Mouse (Mus musculus): ENCODE data around the gene Prap1.

Prap1 gene
- long read RNA-seq, experiment 1: 0 reads
- long read RNA-seq, experiment 2: 0 reads

DNA sequence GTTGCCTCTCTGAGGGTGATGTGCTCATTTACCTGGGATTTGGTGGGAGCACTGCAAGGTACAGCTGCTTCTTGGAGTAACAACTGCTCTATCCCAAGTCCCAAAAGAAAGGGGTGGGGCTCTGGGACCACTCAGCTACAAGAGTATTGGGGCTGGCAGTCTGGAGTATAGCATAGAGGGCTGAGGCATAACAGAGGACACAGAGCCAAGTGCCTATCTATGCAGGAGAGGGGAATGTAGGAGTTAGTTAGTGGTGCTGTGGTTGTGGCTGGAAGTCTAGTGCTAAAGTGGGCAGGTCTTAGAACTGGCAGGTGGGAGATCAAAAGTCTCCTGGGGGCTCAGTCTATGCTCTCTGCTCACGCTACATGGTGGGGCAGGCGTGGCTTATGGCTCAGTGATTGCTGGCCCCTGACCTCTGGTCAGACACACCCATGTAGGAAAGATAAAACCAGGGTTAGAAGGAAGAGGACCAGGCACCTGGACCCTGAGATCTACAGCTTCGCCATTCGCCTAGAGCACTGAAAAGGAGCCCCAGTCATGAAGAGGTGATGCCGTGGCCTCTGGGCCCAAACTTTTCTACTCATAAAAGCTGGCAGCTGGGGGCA, at the start of gene Prap1:
Prap1 (plus strand) TSS at position 472 of the 605 bp plus-strand sequence.
- intact Hi-C loops (cut with DNase I): no loop called here

GRCm38 (mm10) chr7:140045546-140045945, 47.6 kb upstream of the Prap1 start:
- intact Hi-C loops (cut with DNase I): no loop called here

DNA sequence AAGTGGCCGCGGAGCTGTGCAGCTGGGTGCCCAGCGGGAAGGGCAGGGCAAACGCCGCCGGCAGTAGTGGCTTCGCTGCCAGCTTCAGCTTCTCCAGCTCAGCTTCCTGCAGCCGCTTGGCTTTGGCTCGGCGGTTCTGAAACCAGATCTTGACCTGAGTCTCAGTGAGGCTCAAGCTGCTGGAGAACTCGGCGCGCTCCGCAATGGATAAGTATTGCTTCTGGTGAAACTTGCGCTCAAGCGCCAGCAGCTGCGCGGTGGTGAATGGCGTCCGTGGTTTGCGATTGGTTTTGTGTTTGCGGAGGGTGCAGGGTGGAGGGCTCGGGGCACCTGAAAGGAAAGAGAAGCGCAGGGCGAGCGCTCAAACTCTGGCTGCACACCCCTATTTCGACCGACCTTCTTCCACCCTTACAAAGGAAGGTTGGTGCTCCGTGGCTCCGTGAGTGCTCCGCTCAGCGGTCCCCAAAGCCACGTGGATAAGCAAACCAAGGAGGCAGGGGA, 45.3 kb upstream of the Prap1 start:
- intact Hi-C loops (cut with DNase I): no loop called here

DNA sequence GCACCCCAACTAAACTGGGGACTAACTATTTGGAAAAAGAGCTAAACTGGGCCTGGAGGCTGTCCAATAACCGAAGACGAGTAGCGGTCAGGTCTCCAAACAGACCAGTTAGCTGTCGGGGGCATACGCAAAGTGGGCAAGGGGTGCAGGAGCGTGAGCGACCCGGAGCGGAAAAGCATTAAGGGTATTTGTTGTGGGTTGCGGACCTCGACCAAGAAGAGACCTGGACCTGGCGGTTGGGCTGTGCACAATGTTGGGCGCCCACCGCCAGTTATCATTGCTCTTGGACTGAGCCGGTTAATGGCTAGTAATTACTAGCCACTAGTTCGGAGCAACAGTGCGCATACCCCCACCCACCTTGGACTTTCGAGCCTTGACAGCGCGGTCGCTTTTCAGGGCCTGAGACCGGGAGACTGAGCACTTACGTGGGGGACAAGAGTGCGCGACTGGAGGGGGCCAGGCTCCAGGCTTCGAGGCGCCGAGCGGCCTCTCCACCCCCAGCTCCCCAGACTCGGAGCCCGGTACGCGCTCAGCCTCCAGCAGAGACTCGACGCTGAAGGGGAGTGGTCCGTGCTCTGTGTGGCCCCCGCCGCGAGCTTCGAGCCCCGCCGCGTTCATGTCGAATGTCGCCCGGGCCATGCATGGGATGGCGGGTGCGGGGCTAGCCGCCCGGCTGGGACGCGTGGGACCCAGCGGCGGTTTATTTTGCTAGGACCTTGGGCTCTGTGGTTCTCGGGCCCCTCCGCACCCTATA, 44.7 kb upstream of the Prap1 start, which contains the start of gene Msx3:
Msx3 (minus strand) TSS at position 729 of the 754 bp plus-strand sequence.
- intact Hi-C loops (cut with DNase I): no loop called here

DNA sequence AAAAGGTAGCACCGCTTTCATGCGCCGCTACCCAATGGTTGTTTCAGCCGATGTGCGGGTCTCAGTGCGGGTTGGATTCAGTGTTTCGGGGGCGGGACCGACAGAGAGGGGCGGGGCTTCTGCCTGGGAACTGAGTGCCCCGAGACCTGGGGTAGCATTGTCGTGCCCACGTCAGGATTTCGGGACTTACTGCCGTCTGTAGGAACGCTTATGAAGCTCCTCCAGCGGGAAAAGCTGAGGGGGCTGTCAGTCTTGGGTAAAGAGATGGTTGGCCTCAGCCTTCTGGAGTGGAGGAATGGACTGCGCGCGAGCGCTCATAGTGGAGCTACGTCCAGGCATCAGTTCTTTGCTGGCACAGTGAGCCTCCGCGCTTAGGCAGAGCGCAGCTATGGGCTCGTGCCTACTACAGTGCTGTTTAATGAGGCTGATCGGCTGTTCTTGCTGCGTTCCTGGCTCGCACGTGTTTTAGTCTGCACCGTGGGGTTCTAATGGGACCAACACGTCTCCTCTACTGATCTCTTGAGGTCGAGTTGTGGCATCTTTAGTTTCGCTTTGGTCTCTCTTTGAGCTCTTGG, 44.0 kb upstream of the Prap1 start:
- intact Hi-C loops (cut with DNase I): no loop called here

- intact Hi-C loops (cut with DNase I): no loop called here
These were observed 39.1 kb upstream of the Prap1 start for GRCm38 (mm10) chr7:140054124-140054523.

GRCm38 (mm10) chr7:140057413-140058407, 35.5 kb upstream of the Prap1 start:
- intact Hi-C loops (cut with DNase I): no loop called here

DNA sequence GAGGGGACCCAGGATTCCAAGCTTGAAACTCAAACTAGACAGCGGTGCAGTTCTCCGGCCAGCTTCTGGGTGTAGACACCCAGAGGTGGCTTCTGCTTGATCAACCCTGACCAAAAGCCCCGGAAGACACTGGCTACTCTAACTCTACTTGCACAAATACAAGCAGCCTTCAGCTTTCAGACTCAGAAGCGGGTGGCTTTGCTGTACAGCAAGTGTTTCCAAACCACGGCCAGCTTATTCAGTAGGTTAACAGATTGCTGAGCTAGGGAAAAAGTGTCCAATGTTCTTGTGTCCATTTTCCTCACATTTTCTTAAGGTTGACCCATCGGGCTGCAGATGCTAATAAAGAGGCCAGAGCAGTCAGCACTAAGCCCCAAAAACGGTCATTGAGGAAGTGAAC, 34.7 kb upstream of the Prap1 start:
- intact Hi-C loops (cut with DNase I): no loop called here

DNA sequence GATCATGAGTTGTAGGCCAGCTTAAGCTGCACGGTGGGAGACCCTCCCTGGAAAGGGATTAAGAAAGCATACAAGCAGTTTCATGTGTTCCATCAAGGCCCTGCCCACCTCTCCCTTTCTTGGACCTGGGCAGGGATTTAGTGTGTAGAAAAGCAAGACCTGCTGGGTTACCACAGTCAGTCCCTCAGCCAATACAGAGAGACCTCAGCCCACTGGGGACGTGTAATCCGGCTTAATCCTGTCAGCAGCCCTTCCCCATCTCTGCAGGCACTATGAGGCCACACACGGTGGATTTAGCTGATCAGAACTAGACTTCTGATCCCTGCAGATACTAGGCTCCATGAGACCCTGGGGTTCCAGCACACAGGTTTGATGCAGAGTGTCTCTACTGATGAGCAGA, 33.6 kb upstream of the Prap1 start:
- intact Hi-C loops (cut with DNase I): no loop called here

GRCm38 (mm10) chr7:140060936-140061831, 32.0 kb upstream of the Prap1 start:
- intact Hi-C loops (cut with DNase I): loop anchor here (5.0 kb wide), 1 partner anchor 154 kb away; no protein-coding TSS in a partner anchor

DNA sequence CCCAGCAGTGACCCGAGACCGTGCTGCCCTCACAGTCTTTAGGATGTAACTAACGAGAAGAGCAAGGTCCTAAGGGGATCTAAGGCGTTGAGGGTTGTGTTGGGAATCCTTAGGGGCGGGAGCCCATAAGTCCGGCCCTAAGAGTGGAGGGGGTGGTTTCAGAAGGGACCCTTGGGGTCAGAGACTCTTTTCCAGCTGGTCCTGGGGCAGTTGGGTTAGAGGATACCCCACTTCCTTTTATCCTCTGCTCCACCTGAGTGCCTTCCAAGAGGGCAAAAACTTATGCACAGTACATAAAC, 31.4 kb upstream of the Prap1 start:
- intact Hi-C loops (cut with DNase I): loop anchor here (2.0 to 5.0 kb wide), 2 partner anchors 93 to 154 kb away; no protein-coding TSS in a partner anchor

GRCm38 (mm10) chr7:140062307-140062706, 30.9 kb upstream of the Prap1 start:
- intact Hi-C loops (cut with DNase I): loop anchor here (2.0 to 5.0 kb wide), 2 partner anchors 94 to 155 kb away; no protein-coding TSS in a partner anchor

- intact Hi-C loops (cut with DNase I): loop anchor here (2.0 to 5.0 kb wide), 2 partner anchors 94 to 156 kb away; no protein-coding TSS in a partner anchor
These were observed 30.1 kb upstream of the Prap1 start for GRCm38 (mm10) chr7:140063092-140063491.

- intact Hi-C loops (cut with DNase I): no loop called here
These were observed 25.8 kb upstream of the Prap1 start for GRCm38 (mm10) chr7:140067397-140067796.

DNA sequence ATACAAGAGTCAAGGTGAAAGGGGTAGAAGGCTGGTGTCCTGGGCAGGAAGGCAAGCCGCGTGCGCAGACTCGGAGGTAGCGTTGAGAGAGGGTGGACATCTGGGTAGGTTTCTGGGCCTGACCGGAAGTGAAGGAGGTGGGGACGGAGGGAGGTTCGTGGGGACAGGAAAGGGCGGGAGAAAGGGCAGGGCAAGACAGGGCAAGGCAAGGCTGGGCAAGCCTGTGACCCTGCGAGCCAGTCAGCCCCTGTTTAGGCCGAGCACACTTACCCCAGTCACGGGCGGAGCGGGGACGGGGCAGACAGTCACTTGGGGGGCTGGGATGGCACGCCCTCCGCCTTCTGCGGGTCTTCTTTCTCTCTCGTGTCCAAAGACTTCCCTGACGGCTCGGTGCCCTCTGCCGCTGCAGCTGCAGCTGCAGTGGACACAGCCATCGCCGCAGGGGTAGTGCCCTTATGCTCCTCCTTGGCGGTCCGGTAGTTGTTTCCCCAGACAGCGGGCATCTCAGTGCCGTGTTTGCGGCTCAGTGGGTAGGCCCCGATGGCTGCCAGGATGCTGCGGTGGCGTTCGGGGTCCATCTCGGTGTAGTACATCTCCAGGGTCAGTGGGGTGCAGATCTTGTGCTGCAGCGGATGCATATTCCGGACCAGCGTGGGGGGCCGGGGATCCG, 23.0 kb upstream of the Prap1 start:
- intact Hi-C loops (cut with DNase I): no loop called here

DNA sequence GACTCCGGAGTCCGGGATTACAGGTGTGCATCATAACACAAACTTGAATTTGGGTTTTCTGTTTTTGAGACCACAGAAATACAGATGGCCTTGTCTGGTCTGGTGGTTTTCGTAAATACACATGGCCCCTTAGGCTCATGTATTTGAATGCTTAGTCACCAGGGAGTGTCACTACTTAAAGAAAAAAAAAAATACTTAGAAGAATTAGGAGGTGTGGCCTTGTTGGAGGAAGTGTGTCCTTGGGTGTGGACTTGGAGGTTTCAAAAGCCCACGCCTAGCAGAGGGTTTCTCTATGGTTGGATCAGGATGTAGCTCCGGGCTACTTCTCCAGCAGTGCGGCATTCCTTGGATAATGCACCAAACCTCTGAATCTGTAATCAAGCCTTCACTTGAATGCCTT, 15.5 kb upstream of the Prap1 start:
- intact Hi-C loops (cut with DNase I): loop anchor here (1.0 to 5.0 kb wide), 2 partner anchors 64 to 755 kb away; no protein-coding TSS in a partner anchor

DNA sequence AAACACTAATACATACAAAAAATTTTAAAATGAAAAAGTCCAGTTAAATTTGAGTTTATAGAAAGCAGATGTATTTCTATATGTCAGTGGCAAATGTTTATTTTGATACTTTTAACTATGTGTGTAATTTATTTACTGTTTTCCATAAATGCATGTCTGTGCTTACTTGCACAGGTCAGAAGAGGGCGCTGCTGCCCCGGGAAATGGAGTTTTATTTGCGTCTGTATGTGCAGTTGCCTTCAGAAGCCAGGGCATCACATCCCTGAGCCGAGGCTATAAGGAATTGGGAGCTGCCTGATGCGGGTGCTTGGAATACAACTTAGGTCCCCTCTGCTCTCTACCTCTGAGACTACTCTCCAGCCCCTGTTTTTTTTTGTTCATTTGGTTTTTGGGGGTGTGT, 14.5 kb upstream of the Prap1 start:
- intact Hi-C loops (cut with DNase I): loop anchor here (1.0 to 5.0 kb wide), 2 partner anchors 63 to 754 kb away; no protein-coding TSS in a partner anchor

DNA sequence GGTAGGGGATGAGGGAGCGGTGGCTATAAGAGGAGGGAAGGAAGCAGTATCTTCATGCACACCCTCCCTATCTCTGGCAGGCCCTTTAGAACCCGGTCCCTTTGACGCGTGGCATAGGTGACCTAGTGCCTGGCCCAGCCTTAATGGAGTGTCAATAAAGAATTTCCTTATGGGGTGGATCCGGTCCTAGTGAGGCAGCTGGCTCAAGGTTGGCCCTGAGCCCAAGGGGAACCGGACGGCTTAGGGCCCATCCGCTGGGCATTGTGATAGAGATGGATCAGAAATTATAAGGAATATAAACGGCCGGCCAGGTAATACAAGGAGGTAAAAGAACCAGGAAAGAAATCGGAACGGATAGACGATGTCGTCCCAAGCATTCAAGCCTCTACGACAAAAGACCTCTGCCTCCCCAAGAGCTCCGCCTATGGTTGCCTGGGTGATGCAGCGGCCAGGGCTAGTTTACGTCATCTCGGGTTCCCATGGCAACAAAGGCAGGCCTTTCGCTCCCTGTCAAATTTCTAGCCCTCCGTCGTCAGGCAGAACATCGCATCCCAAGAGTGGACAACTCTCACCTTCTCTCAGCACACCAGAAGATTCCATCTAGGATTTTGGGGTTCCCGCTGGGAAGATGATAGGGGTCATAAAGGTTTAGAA, 12.6 kb upstream of the Prap1 start:
- intact Hi-C loops (cut with DNase I): no loop called here

Measured in adrenal gland (tissue).